Mouse (Mus musculus) c-Kit-positive CD71-positive TER-119-negative erythroid progenitor cells, embryonic 14.5 days (primary cell): Measurements from ENCODE around the gene Ntm.

Source experiments
- DNase-seq: peaks from one replicate; pipeline ENCODE4 v3.0.0-alpha.2; 2013; ENCODE audit warnings: low read depth

Ntm gene

GRCm38 (mm10) chr9:29884062-29884461, 78.9 kb downstream of the Ntm start:
- no peak for DNase-seq

GRCm38 (mm10) chr9:29881614-29882013, 81.3 kb downstream of the Ntm start:
- no peak for DNase-seq

GRCm38 (mm10) chr9:29877583-29877982, 85.4 kb downstream of the Ntm start:
- DNase-seq, result no peak

- DNase-seq, result no peak
These were observed 95.2 kb downstream of the Ntm start for GRCm38 (mm10) chr9:29867746-29868145.

- DNase-seq, result no peak
These were observed 96.1 kb downstream of the Ntm start for GRCm38 (mm10) chr9:29866824-29867223.

- no peak for DNase-seq
These were observed 96.8 kb downstream of the Ntm start for GRCm38 (mm10) chr9:29866101-29866500.

GRCm38 (mm10) chr9:29865502-29865901, 97.4 kb downstream of the Ntm start:
- DNase-seq, result no peak

GRCm38 (mm10) chr9:29864886-29865285, 98.1 kb downstream of the Ntm start:
- DNase-seq, result no peak

GRCm38 (mm10) chr9:29862408-29862807, 100.5 kb downstream of the Ntm start:
- no peak for DNase-seq

GRCm38 (mm10) chr9:29859256-29860048, 103.5 kb downstream of the Ntm start:
- DNase-seq, result no peak

- no peak for DNase-seq
These were observed 114.0 kb downstream of the Ntm start for GRCm38 (mm10) chr9:29848735-29849455.

GRCm38 (mm10) chr9:29837344-29837743, 125.6 kb downstream of the Ntm start:
- no peak for DNase-seq

- no peak for DNase-seq
These were observed 128.0 kb downstream of the Ntm start for GRCm38 (mm10) chr9:29834911-29835310.

GRCm38 (mm10) chr9:29833781-29834180, 129.2 kb downstream of the Ntm start:
- no peak for DNase-seq

GRCm38 (mm10) chr9:29827240-29827660, 135.7 kb downstream of the Ntm start:
- no peak for DNase-seq

- DNase-seq, result no peak
These were observed 137.7 kb downstream of the Ntm start for GRCm38 (mm10) chr9:29825236-29825635.

GRCm38 (mm10) chr9:29823716-29824115, 139.2 kb downstream of the Ntm start:
- DNase-seq, result no peak

- no peak for DNase-seq
These were observed 150.3 kb downstream of the Ntm start for GRCm38 (mm10) chr9:29812685-29813084.

GRCm38 (mm10) chr9:29806790-29807189, 156.2 kb downstream of the Ntm start:
- no peak for DNase-seq

- DNase-seq, result no peak
These were observed 158.5 kb downstream of the Ntm start for GRCm38 (mm10) chr9:29804483-29804882.

GRCm38 (mm10) chr9:29803738-29804285, 159.1 kb downstream of the Ntm start:
- no peak for DNase-seq

GRCm38 (mm10) chr9:29802990-29803737, 159.8 kb downstream of the Ntm start:
- no peak for DNase-seq
